Mouse (Mus musculus) heart, embryonic 14.5 days (tissue): Measurements from ENCODE around the gene Trim66. TPM values are rescaled to one million over a fixed set of nuclear protein-coding genes. Genes with fewer than 3 reads are reported as not detected.
A peak's percentile ranks its signal among the peaks of the same experiment; 100 is the strongest.

ENCODE experiments used
- ATAC-seq: fragments of 200-750 bp; cut with Nextera tagmentation; 2 replicates; pipeline ENCODE4 v1.8.0; 2017; ENCODE audit warnings: low read depth, moderate TSS enrichment; ENCODE audit not compliant: insufficient number of reproducible peaks, insufficient read depth, low FRiP score
- H3K27ac ChIP-seq, 2 experiments: fragments of 200-500 bp in 1 of 2; fragments of 300-500 bp in 1 of 2; sonication (generic) in 1 of 2; replicated peaks in 1 of 2; 2 replicates each; pipeline ENCODE4 v1.5.1; 2012 to 2014; ENCODE audit warnings: low read depth in 2 of 2, low read length in 2 of 2, control low read depth in 1 of 2, mild to moderate bottlenecking in 1 of 2, mixed read lengths in 1 of 2; ENCODE audit not compliant: control insufficient read depth in 1 of 2, insufficient read depth in 1 of 2
- H3K27me3 ChIP-seq: fragments of 300-500 bp; sonication (generic); 2 replicates; pipeline ENCODE4 v1.6.1; 2014; ENCODE audit warnings: mild to moderate bottlenecking, low read length, control low read depth; ENCODE audit not compliant: control insufficient read depth, insufficient read depth
- H3K36me3 ChIP-seq: fragments of 300-500 bp; sonication (generic); 2 replicates; pipeline ENCODE4 v1.6.1; 2014; ENCODE audit warnings: mild to moderate bottlenecking, control low read depth, low read length, mixed read lengths; ENCODE audit not compliant: control insufficient read depth, insufficient read depth
- H3K4me1 ChIP-seq, 2 experiments: fragments of 200-500 bp in 1 of 2; fragments of 300-500 bp in 1 of 2; sonication (generic) in 1 of 2; 2 replicates each; pipeline ENCODE4 v1.6.1; 2012 to 2014; ENCODE audit warnings: low read length in 2 of 2, control low read depth in 1 of 2, mixed read lengths in 1 of 2; ENCODE audit not compliant: control insufficient read depth in 2 of 2, insufficient read depth in 2 of 2
- H3K4me2 ChIP-seq: fragments of 300-500 bp; sonication (generic); 2 replicates; pipeline ENCODE4 v1.6.1; 2014; ENCODE audit warnings: mild to moderate bottlenecking, low read length
- H3K4me3 ChIP-seq, 2 experiments: fragments of 200-500 bp in 1 of 2; fragments of 300-500 bp in 1 of 2; sonication (generic) in 1 of 2; 2 replicates each; pipeline ENCODE4 v1.5.1; 2012 to 2014; ENCODE audit warnings: low read length in 2 of 2, mild to moderate bottlenecking in 2 of 2, control low read depth in 1 of 2, low read depth in 1 of 2, moderate library complexity in 1 of 2; ENCODE audit not compliant: control insufficient read depth in 1 of 2, insufficient read depth in 1 of 2
- H3K9ac ChIP-seq: fragments of 300-500 bp; sonication (generic); 2 replicates; pipeline ENCODE4 v1.6.1; 2014; ENCODE audit warnings: mild to moderate bottlenecking, low read length
- H3K9me3 ChIP-seq: fragments of 300-500 bp; sonication (generic); 2 replicates; pipeline ENCODE4 v1.6.1; 2016; ENCODE audit warnings: low read length, control low read depth; ENCODE audit not compliant: control insufficient read depth
- WGBS: fragments of 180-500 bp; shearing (Covaris S2); extraction: QIAGEN DNeasy Blood & Tissue Kit; methylation state at CpG from one replicate; pipeline ENCODE4 v1.1.7; 2014; 5-methylcytosine and 5-hydroxymethylcytosine counted together
- polyA plus RNA-seq: library from polyadenylated mRNA; unstranded; fragments of >200 nt; fragmentation: Nextera tagmentation; extraction: Ambion mirVana; gene quantifications from 2 replicates; pipeline ENCODE4 v1.2.1, GENCODE M21; 2014

Trim66 gene
- polyA plus RNA-seq, 1 experiment from 2014 or later: 0.11 TPM

DNA sequence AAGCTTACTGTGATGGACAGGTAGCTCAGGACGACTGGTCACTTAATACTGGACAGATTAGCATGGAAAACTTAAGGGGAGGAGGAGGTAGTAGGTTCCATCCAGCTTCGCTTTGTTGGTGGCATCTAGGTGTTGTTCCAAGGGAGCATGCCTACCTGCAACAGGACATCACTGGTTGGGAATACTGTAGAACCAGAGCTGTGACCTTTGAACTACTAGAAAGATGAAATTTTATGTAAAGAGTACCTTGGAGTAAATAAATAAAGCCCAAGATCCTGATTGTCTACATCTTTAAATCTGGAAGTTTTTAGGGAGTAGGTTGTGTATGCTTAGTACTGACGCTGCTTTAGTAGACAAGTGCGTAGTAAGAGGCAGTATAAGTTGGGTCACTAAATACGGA is 14.2 kb upstream of the Trim66 start:
- Histone ChIP-seq H3K4me1 (peaks cover 0 to 18% of the 10 kb centered on the region in 2 experiments; a peak in 2 of 4 replicates), H3K4me2 (no peak overlapping the region), H3K36me3 (peaks cover 73% of the 10 kb centered on the region), H3K27me3 (no peaks in the 10 kb centered on the region), H3K9me3 (no peaks in the 10 kb centered on the region), H3K4me3 (no peak overlapping the region), H3K9ac (no peak overlapping the region), H3K27ac (no peak overlapping the region)
- whole genome bisulfite sequencing: 72% methylated on average over 5 of the region's 5 CpGs
- no peak for ATAC-seq

DNA sequence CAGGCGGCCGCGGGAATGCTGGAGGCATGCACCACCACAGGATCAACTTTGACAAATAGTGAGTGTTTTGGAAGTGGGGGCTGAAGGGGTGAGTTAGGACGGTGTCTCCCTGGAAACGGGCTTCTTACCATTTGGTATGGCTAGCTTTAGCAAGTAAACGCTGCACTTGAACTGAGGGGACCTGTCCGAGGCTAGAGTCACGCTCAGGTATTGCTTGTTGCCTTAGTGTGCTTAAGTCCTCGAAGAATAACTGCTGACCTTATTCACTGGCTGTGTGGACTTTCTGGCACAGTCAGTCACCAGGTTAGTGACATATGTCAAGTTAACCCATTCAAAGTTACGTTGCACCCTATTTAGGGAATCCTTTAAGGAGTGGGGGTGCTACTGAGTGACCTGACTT is 12.0 kb upstream of the Trim66 start:
- Histone ChIP-seq H3K9ac (peak overlapping the region; percentile 98), H3K9me3 (no peaks in the 10 kb centered on the region), H3K4me2 (peak overlapping the region; percentile 94), H3K4me3 (peak overlapping the region; percentile 61 to 80), H3K27ac (peak overlapping the region in 1 of 2 experiments; percentile 96; a peak in 3 of 4 replicates), H3K36me3 (peaks cover 51% of the 10 kb centered on the region), H3K27me3 (no peaks in the 10 kb centered on the region), H3K4me1 (peaks cover 0 to 18% of the 10 kb centered on the region in 2 experiments; a peak in 2 of 4 replicates)
- ATAC-seq: no peak
- 4% methylated on average over 10 of the region's 10 CpGs for WGBS

DNA sequence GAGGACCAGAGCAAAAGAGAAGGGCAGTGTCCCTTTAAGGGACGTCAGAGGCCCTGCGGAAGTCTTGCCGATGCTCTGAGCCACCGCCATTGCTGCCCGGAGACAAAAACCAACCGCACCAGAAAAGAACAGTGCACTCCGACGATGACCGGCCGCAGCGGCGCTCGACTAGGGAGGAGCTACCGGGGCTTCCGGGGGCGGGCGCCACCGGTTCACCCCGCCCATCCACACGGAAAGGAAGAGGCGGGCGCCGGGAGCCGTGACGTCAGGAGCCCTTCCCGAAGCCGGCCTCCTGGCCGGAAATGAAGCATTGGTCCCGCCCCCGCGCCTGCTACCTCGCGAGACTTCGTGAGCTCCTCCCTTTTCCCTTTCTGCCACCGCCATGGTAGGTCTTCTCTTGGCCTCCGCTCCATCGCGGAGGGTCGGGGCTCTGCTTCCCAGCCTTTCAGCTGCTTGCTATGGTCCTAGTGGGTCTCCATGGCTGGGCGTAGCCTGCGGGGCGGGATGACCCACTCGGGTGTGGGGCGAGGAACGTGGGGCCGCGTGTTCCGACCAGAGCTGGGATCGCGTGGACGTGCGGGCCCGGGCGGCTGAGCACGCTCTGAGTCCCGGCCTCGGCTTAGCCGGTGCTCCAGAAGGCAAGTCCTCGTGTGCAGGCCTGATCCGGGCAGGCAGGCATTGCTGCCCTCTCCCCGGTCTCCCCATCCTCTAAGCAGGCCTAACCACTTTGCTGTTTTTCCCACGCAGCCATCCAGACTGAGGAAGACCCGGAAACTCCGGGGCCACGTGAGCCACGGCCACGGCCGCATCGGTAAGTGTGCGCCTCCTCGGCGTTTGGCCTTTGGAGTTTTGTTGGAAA is 11.1 kb upstream of the Trim66 start, which contains the start of gene Rpl27a:
TSS of gene Rpl27a (plus strand) at position 310 of the 859 bp plus-strand sequence.
- under 1% methylated on average over 72 of the region's 72 CpGs for WGBS
- H3K27ac ChIP-seq: peak within 1 kb of the TSS; percentile 96 to 98
- H3K4me3 ChIP-seq: peak within 1 kb of the TSS; percentile 61 to 80
- H3K9me3 ChIP-seq: no peaks in the 10 kb centered on the region
- peaks cover 43% of the 10 kb centered on the region for H3K36me3 ChIP-seq
- peak within 1 kb of the TSS; percentile 94 for H3K4me2 ChIP-seq
- peak within 1 kb of the TSS; percentile 98 for H3K9ac ChIP-seq
- H3K4me1 ChIP-seq: peaks cover 0 to 18% of the 10 kb centered on the region in 2 experiments; a peak in 2 of 4 replicates
- peak; percentile 91 for ATAC-seq
- H3K27me3 ChIP-seq: no peaks in the 10 kb centered on the region

- H3K9me3 ChIP-seq: no peaks in the 10 kb centered on the region
- H3K27me3 ChIP-seq: no peaks in the 10 kb centered on the region
- peak overlapping the region; percentile 55 to 80 for H3K4me3 ChIP-seq
- H3K27ac ChIP-seq: peak overlapping the region; percentile 96 to 98
- peak overlapping the region; percentile 94 for H3K4me2 ChIP-seq
- ATAC-seq: no peak
- 19% methylated on average over 10 of the region's 10 CpGs for WGBS
- H3K9ac ChIP-seq: peak overlapping the region; percentile 74
- peaks cover 0 to 18% of the 10 kb centered on the region in 2 experiments; a peak in 2 of 4 replicates for H3K4me1 ChIP-seq
- peaks cover 34% of the 10 kb centered on the region for H3K36me3 ChIP-seq
Measured at GRCm38 (mm10) chr7:109518036-109518681, 10.2 kb upstream of the Trim66 start.

DNA sequence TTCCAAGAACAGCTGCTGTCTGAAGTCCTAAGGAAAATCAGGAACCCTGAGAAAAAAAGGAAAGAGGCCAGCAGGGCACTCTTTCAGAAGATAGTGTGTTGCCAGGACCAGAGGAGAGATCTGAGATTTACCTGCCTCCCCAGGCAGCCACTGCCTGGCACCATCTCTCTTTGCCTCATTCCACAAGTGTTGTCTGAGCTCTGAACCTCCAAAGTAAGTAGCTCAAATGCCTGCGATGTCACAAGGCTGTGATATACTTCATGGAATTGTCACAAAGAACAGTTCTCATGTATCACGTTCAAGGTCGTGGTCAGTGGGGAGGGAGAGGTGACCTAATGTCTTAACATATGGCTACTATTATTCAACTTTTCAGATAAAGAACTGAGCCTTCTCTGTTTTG is 8.6 kb upstream of the Trim66 start:
- Histone ChIP-seq H3K9me3 (no peaks in the 10 kb centered on the region), H3K4me2 (no peak overlapping the region), H3K4me3 (no peak overlapping the region), H3K36me3 (peaks cover 17% of the 10 kb centered on the region), H3K27ac (no peak overlapping the region), H3K4me1 (peaks cover 0 to 18% of the 10 kb centered on the region in 2 experiments; a peak in 3 of 4 replicates), H3K9ac (no peak overlapping the region), H3K27me3 (no peaks in the 10 kb centered on the region)
- ATAC-seq: no peak
- WGBS: 71% methylated on average over 3 of the region's 3 CpGs

GRCm38 (mm10) chr7:109511838-109512237 is 3.9 kb upstream of the Trim66 start:
- Histone ChIP-seq H3K27me3 (no peaks in the 10 kb centered on the region), H3K36me3 (no peaks in the 10 kb centered on the region), H3K4me2 (no peak overlapping the region), H3K4me3 (no peak overlapping the region), H3K9ac (no peak overlapping the region), H3K9me3 (no peaks in the 10 kb centered on the region), H3K4me1 (no peaks in the 10 kb centered on the region; a peak in 1 of 4 replicates), H3K27ac (no peak overlapping the region)
- 74% methylated on average over 3 of the region's 3 CpGs for WGBS
- ATAC-seq: no peak

DNA sequence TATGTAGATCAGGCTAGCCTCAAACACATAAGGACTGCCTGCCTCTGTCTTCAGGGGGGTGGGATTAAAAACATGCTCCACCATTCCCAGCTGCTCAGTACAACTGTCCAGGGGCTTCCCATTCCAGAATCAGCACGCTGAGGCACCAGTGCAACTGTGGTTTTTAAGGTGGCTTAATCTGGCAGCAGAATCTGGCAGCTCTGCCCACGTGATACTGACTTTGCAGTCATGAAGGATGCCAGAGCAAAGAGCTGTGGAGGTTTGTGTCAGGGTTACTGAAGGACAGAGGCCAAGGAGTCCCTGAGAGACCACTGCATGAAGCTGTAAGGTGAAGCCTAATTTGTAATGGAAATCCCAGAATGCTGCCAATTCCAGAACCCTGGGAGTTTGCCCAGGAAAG is 2.9 kb upstream of the Trim66 start:
- no peak for ATAC-seq
- Histone ChIP-seq H3K4me2 (no peak overlapping the region), H3K36me3 (no peaks in the 10 kb centered on the region), H3K27ac (no peak overlapping the region), H3K9ac (no peak overlapping the region), H3K27me3 (no peaks in the 10 kb centered on the region), H3K4me1 (no peaks in the 10 kb centered on the region; a peak in 1 of 4 replicates), H3K4me3 (no peak overlapping the region), H3K9me3 (no peaks in the 10 kb centered on the region)
- 65% methylated on average over 2 of the region's 2 CpGs for WGBS
